Mouse (Mus musculus): Measurements from ENCODE around the gene Golga1.

DNA sequence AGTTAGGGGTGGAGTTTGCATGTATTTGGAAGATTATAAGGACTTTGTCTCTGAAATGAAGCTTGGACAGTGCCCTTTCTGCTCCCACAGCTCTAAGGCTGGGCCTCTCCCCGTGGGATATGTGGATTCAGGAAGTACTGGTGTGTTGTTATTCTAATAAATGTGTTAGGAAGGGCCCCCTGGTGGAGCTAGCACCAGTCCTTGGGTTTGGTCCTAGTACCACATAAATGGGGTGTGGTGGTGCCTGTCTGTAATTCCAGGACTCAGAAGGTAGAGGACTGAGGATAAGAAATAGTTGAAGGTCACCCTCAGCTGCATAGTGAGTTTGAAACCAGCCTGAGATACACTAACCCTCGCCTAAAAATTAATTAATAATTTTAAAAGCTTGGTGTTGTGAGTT is 92.1 kb downstream of the Golga1 start:
- TF ChIP-seq CTCF (IDR thresholded peaks at IDR 0.05; ENCODE audit: extremely low read depth, insufficient read depth, insufficient read length, insufficient replicate concordance) (no peak), POLR2A (IDR thresholded peaks at IDR 0.05; ENCODE audit: low read depth, low read length) (no peak)
